Mouse (Mus musculus): ENCODE measurements at regions not wholly inside any gene's neighbourhood (a gene's known extent, or its start where the extent isn't known, plus 50 kb on each side); places are given as distances from the start of the nearest gene placed in this dataset.

GRCm38 (mm10) chr8:10754232-10754985 is 253.8 kb downstream of the Irs2 start:
- no peak overlapping the region for H3K4me3 ChIP-seq (ENCODE audit: low read depth, low read length)
- H3K4me2 ChIP-seq (ENCODE audit: low read depth, severe bottlenecking) = no peak overlapping the region
- no peak for ATAC-seq (ENCODE audit: insufficient number of reproducible peaks, low FRiP score, low TSS enrichment, low read depth)
- H3K9me3 ChIP-seq (ENCODE audit: control insufficient read depth, low read length) = no peaks in the 10 kb centered on the region
- H3K4me1 ChIP-seq (ENCODE audit: control insufficient read depth, insufficient read depth, low read length) = no peaks in the 10 kb centered on the region
- no peaks in the 10 kb centered on the region for H3K27me3 ChIP-seq (ENCODE audit: control insufficient read depth, insufficient read depth, low read length)
- no peaks in the 10 kb centered on the region for H3K36me3 ChIP-seq (ENCODE audit: control insufficient read depth, insufficient read depth, low read length)
- no peak overlapping the region for H3K27ac ChIP-seq (replicated peaks; ENCODE audit: low read depth, low read length)
- DNase-seq (ENCODE audit: low spot score) = no peak
- H3K9ac ChIP-seq (ENCODE audit: low read length) = no peak overlapping the region
- 85% methylated on average over 13 of the region's 13 CpGs for WGBS

DNA sequence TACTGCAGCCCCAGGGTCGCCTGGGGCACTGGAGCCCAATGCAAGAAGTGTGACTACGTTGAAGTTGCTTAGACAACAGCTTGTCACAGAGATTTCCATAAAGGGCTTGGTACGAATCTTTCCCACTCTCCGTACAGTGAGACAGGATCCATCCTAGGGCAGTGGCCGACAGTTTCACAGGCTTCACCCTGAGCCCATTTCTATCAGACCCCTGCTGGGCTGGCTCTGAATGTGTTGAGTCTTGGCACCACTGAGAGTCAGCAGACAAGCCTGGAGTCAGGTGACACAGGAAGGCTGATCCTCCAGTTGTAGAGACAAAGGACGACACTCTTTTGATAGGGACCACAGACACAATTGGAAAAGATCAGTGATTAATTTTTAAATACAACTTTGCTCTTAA is 255.2 kb downstream of the Irs2 start:
- H3K4me3 ChIP-seq (ENCODE audit: low read depth, low read length) = no peak overlapping the region
- H3K9me3 ChIP-seq (ENCODE audit: control insufficient read depth, low read length) = no peaks in the 10 kb centered on the region
- H3K27ac ChIP-seq (replicated peaks; ENCODE audit: low read depth, low read length) = no peak overlapping the region
- WGBS = 82% methylated on average over 6 of the region's 6 CpGs
- H3K4me2 ChIP-seq (ENCODE audit: low read depth, severe bottlenecking) = no peak overlapping the region
- ATAC-seq (ENCODE audit: insufficient number of reproducible peaks, low FRiP score, low TSS enrichment, low read depth) (no peak), DNase-seq (ENCODE audit: low spot score) (no peak)
- no peaks in the 10 kb centered on the region for H3K4me1 ChIP-seq (ENCODE audit: control insufficient read depth, insufficient read depth, low read length)
- H3K36me3 ChIP-seq (ENCODE audit: control insufficient read depth, insufficient read depth, low read length) = no peaks in the 10 kb centered on the region
- no peaks in the 10 kb centered on the region for H3K27me3 ChIP-seq (ENCODE audit: control insufficient read depth, insufficient read depth, low read length)
- H3K9ac ChIP-seq (ENCODE audit: low read length) = no peak overlapping the region

- Histone ChIP-seq H3K27ac (replicated peaks; ENCODE audit: low read depth, low read length) (no peak overlapping the region), H3K4me1 (ENCODE audit: control insufficient read depth, insufficient read depth, low read length) (no peaks in the 10 kb centered on the region), H3K36me3 (ENCODE audit: control insufficient read depth, insufficient read depth, low read length) (no peaks in the 10 kb centered on the region), H3K4me2 (ENCODE audit: low read depth, severe bottlenecking) (no peak overlapping the region), H3K9me3 (ENCODE audit: control insufficient read depth, low read length) (no peaks in the 10 kb centered on the region), H3K4me3 (ENCODE audit: low read depth, low read length) (no peak overlapping the region), H3K27me3 (ENCODE audit: control insufficient read depth, insufficient read depth, low read length) (no peaks in the 10 kb centered on the region), H3K9ac (ENCODE audit: low read length) (no peak overlapping the region)
- DNase-seq (ENCODE audit: low spot score) = no peak
- WGBS = 86% methylated on average over 2 of the region's 2 CpGs
- ATAC-seq (ENCODE audit: insufficient number of reproducible peaks, low FRiP score, low TSS enrichment, low read depth) = no peak
Observed at GRCm38 (mm10) chr8:10747150-10747549, 261.1 kb downstream of the Irs2 start.

DNA sequence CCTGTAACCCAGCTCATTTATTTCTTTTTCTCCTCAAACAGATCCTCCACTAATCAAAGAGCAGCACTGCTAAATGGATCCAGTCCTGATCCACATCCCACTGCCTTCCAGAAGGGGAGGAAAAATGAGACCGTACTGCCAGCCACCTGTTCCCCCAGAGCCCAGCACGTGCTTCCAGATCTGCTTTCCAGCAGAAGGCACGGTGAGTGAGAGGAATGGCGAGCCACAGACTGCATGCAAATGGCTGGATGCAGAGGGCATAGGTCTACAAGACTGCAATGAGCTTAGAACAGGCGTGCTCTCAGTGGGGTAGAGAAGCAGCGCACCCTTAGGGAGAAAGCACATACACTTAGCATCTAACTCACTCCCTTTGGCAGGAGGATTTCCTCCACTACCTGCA is 265.0 kb downstream of the Irs2 start:
- H3K9ac ChIP-seq (ENCODE audit: low read length) = no peak overlapping the region
- no peaks in the 10 kb centered on the region for H3K9me3 ChIP-seq (ENCODE audit: control insufficient read depth, low read length)
- WGBS = 65% methylated on average over 6 of the region's 6 CpGs
- no peaks in the 10 kb centered on the region for H3K36me3 ChIP-seq (ENCODE audit: control insufficient read depth, insufficient read depth, low read length)
- no peaks in the 10 kb centered on the region for H3K27me3 ChIP-seq (ENCODE audit: control insufficient read depth, insufficient read depth, low read length)
- H3K27ac ChIP-seq (replicated peaks; ENCODE audit: low read depth, low read length) = no peak overlapping the region
- no peaks in the 10 kb centered on the region for H3K4me1 ChIP-seq (ENCODE audit: control insufficient read depth, insufficient read depth, low read length)
- no peak for ATAC-seq (ENCODE audit: insufficient number of reproducible peaks, low FRiP score, low TSS enrichment, low read depth)
- H3K4me2 ChIP-seq (ENCODE audit: low read depth, severe bottlenecking) = no peak overlapping the region
- no peak for DNase-seq (ENCODE audit: low spot score)
- H3K4me3 ChIP-seq (ENCODE audit: low read depth, low read length) = no peak overlapping the region

DNA sequence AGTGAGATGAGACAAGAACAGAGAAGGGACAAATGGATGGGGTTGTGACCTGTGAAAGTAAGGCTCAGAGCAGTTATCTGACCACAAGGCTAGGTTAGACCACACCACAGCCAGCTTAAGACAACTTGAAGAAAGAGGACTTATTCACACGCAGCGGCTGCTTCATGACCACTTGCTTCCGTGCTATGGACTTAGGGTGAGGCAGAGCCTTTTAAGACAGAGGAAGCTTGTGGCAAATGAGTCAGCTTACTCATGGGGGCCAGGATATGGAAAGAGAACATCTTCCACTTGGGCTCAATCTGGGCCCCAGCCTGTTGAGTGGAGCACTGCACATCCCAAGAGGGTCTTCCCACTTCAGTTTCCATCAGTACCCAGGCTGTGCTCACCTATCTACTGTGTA is 267.4 kb downstream of the Irs2 start:
- WGBS = 97% methylated on average over 3 of the region's 3 CpGs
- Histone ChIP-seq H3K36me3 (ENCODE audit: control insufficient read depth, insufficient read depth, low read length) (no peaks in the 10 kb centered on the region), H3K9ac (ENCODE audit: low read length) (no peak overlapping the region), H3K27me3 (ENCODE audit: control insufficient read depth, insufficient read depth, low read length) (no peaks in the 10 kb centered on the region), H3K4me1 (ENCODE audit: control insufficient read depth, insufficient read depth, low read length) (no peaks in the 10 kb centered on the region), H3K9me3 (ENCODE audit: control insufficient read depth, low read length) (no peaks in the 10 kb centered on the region), H3K27ac (replicated peaks; ENCODE audit: low read depth, low read length) (no peak overlapping the region), H3K4me3 (ENCODE audit: low read depth, low read length) (no peak overlapping the region), H3K4me2 (ENCODE audit: low read depth, severe bottlenecking) (no peak overlapping the region)
- DNase-seq (ENCODE audit: low spot score) = no peak
- no peak for ATAC-seq (ENCODE audit: insufficient number of reproducible peaks, low FRiP score, low TSS enrichment, low read depth)

GRCm38 (mm10) chr8:10738486-10739081 is 269.7 kb downstream of the Irs2 start:
- no peaks in the 10 kb centered on the region for H3K27me3 ChIP-seq (ENCODE audit: control insufficient read depth, insufficient read depth, low read length)
- H3K4me1 ChIP-seq (ENCODE audit: control insufficient read depth, insufficient read depth, low read length) = no peaks in the 10 kb centered on the region
- 80% methylated on average over 11 of the region's 11 CpGs for WGBS
- H3K9ac ChIP-seq (ENCODE audit: low read length) = no peak overlapping the region
- ATAC-seq (ENCODE audit: insufficient number of reproducible peaks, low FRiP score, low TSS enrichment, low read depth) (no peak), DNase-seq (ENCODE audit: low spot score) (no peak)
- H3K36me3 ChIP-seq (ENCODE audit: control insufficient read depth, insufficient read depth, low read length) = no peaks in the 10 kb centered on the region
- no peak overlapping the region for H3K27ac ChIP-seq (replicated peaks; ENCODE audit: low read depth, low read length)
- H3K9me3 ChIP-seq (ENCODE audit: control insufficient read depth, low read length) = no peaks in the 10 kb centered on the region
- no peak overlapping the region for H3K4me2 ChIP-seq (ENCODE audit: low read depth, severe bottlenecking)
- H3K4me3 ChIP-seq (ENCODE audit: low read depth, low read length) = no peak overlapping the region

- Histone ChIP-seq H3K9ac (ENCODE audit: low read length) (no peak overlapping the region), H3K36me3 (ENCODE audit: control insufficient read depth, insufficient read depth, low read length) (no peaks in the 10 kb centered on the region), H3K4me3 (ENCODE audit: low read depth, low read length) (no peak overlapping the region), H3K27me3 (ENCODE audit: control insufficient read depth, insufficient read depth, low read length) (no peaks in the 10 kb centered on the region), H3K4me2 (ENCODE audit: low read depth, severe bottlenecking) (no peak overlapping the region), H3K27ac (replicated peaks; ENCODE audit: low read depth, low read length) (no peak overlapping the region), H3K4me1 (ENCODE audit: control insufficient read depth, insufficient read depth, low read length) (no peaks in the 10 kb centered on the region), H3K9me3 (ENCODE audit: control insufficient read depth, low read length) (no peaks in the 10 kb centered on the region)
- DNase-seq (ENCODE audit: low spot score) = no peak
- no peak for ATAC-seq (ENCODE audit: insufficient number of reproducible peaks, low FRiP score, low TSS enrichment, low read depth)
- WGBS = 57% methylated on average over 4 of the region's 4 CpGs
Observed at GRCm38 (mm10) chr8:10734746-10735145, 273.5 kb downstream of the Irs2 start.

DNA sequence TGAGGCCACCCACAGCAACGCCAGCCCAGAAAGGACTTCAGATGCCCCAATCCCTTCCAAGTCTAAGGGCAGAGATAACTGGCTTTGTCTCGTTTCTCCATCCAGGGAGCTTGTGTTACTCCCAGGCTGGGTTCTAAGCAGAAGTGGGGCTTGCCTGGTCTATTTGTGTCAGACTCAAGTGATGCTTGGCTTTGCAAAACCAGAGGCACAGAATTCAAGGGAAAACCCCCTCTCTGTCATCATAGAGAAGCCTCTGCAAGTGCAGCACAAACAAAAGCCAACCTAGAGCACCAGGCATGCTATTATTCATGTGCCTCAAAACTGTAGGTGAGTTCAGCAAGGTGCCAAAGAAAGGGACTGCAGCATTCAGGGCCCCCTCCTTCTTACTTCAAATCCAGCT is 284.9 kb downstream of the Irs2 start:
- no peaks in the 10 kb centered on the region for H3K27me3 ChIP-seq (ENCODE audit: control insufficient read depth, insufficient read depth, low read length)
- H3K36me3 ChIP-seq (ENCODE audit: control insufficient read depth, insufficient read depth, low read length) = no peaks in the 10 kb centered on the region
- DNase-seq (ENCODE audit: low spot score) (no peak), ATAC-seq (ENCODE audit: insufficient number of reproducible peaks, low FRiP score, low TSS enrichment, low read depth) (no peak)
- H3K9ac ChIP-seq (ENCODE audit: low read length) = no peak overlapping the region
- 68% methylated on average over 2 of the region's 2 CpGs for WGBS
- H3K4me1 ChIP-seq (ENCODE audit: control insufficient read depth, insufficient read depth, low read length) = no peaks in the 10 kb centered on the region
- H3K9me3 ChIP-seq (ENCODE audit: control insufficient read depth, low read length) = no peaks in the 10 kb centered on the region
- H3K27ac ChIP-seq (replicated peaks; ENCODE audit: low read depth, low read length) = no peak overlapping the region
- no peak overlapping the region for H3K4me3 ChIP-seq (ENCODE audit: low read depth, low read length)
- no peak overlapping the region for H3K4me2 ChIP-seq (ENCODE audit: low read depth, severe bottlenecking)

- H3K9me3 ChIP-seq (ENCODE audit: control insufficient read depth, low read length) = no peaks in the 10 kb centered on the region
- ATAC-seq (ENCODE audit: insufficient number of reproducible peaks, low FRiP score, low TSS enrichment, low read depth) = no peak
Observed at GRCm38 (mm10) chr8:10722742-10723141, 285.5 kb downstream of the Irs2 start.

More at GRCm38 (mm10) chr8:10722742-10723141, 285.5 kb downstream of the Irs2 start:
- H3K4me2 ChIP-seq (ENCODE audit: low read depth, severe bottlenecking) = no peak overlapping the region
- no peak overlapping the region for H3K27ac ChIP-seq (replicated peaks; ENCODE audit: low read depth, low read length)
- no peak overlapping the region for H3K4me3 ChIP-seq (ENCODE audit: low read depth, low read length)
- H3K27me3 ChIP-seq (ENCODE audit: control insufficient read depth, insufficient read depth, low read length) = no peaks in the 10 kb centered on the region
- 97% methylated on average over 4 of the region's 4 CpGs for WGBS
- H3K36me3 ChIP-seq (ENCODE audit: control insufficient read depth, insufficient read depth, low read length) = no peaks in the 10 kb centered on the region
- no peak overlapping the region for H3K9ac ChIP-seq (ENCODE audit: low read length)
- no peaks in the 10 kb centered on the region for H3K4me1 ChIP-seq (ENCODE audit: control insufficient read depth, insufficient read depth, low read length)
- no peak for DNase-seq (ENCODE audit: low spot score)
